Mouse (Mus musculus) ES-E14 (cell line): Measurements from ENCODE around the gene Sf3a1.

Experiments used
- CHD2 ChIP-seq: IDR thresholded peaks from 2 replicates; pipeline ENCODE4 v1.6.1; 2014; ENCODE audit warnings: mild to moderate bottlenecking, low read depth, low read length, inconsistent platforms
- MAFK ChIP-seq: IDR thresholded peaks from 2 replicates; pipeline ENCODE4 v1.6.1; 2014; ENCODE audit warnings: mild to moderate bottlenecking, low read depth, low read length, inconsistent platforms; ENCODE audit not compliant: insufficient read depth

DNA sequence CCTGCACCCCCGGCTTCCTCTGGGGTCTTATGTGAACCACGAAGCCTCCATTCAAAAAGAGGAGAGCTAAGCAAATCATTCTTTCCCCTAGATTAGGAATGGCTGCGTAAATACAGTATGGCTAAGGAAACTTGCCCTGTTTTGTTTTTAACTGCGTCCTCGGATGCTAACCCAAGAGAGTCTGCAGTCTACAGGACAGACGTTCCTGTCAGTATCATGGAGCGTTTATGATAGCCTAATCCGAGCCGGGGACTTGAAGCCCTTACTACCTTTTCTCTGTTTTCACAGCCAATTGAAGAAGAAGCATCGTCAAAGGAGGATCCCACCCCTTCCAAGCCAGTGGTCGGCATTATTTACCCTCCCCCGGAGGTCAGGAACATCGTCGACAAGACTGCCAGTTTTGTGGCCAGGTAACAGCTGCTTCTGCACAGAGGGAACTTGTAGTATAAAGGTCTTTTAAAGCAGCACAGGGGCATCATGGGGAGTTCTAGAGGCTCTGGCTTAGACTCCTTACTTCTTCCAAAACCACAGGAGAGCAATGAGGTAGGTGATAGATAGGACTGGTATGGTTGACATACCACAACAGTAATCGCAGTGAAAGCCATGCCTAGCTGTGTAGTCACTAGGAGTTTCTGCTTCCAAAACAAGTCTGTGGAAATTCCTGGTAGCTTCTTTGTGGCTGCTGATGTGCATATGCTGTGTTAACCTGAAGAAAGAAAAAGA, 769 bp downstream of the Sf3a1 start:
- TF ChIP-seq MAFK (no peak), CHD2 (no peak)
